Comparison of ENCODE assay signal across 9 mouse cellular contexts in the genomic region with DNA sequence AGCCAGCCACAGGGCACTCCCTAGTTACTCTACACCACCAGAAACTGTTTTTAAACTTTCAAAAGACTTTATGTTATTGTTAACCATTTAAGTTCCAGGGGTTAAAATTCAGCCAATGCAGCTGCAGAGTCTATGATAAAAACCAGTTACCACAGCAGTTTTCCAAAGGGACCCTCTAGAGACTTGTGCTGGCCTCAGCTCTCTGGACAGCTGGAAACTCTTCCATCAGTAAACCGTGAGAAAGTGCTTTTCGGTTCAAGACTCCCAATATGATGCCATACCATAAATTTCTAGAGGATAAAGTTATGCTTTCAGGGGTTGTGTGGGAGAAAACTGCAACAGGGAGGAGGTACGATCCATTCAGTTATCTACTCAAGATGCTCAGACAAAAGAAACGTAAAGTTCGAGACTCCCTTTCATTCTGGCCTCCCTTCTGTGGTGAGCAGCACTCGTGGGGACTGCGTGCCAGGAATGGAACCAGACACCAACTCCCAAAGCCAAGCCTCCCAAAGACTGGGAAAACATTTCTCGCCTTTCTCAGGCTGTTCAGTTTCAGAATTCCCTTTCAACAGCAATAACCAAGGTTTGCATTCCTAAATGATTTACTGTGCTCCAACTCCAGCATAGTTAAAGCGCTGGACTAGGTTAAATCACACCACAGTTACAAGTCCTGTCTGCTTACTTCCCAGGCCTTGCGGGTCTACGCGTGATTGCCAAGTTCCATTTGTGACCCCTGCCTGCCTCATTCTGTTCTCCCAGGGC. TPM values are rescaled to one million over a fixed set of nuclear protein-coding genes. Genes with fewer than 3 reads are reported as not detected.
DNase-seq lines count a peak whose midpoint lies in the region; ATAC-seq and TF ChIP-seq lines count a peak whose summit lies in the region.
"Had no signal": no experiment of that assay in that cellular context is flagged by ENCODE, and none has a peak within 500 bp of the region (broad histone marks: within the 10 kb centered on the region; RNA-seq: fewer than 3 reads in every experiment).

No protein-coding gene starts in this region.

- H3K9me3 ChIP-seq in kidney, embryonic 15.5 days (replicated peaks): no peaks in the 10 kb centered on the region
- H3K9me3 ChIP-seq in embryonic facial prominence, embryonic 11.5 days (replicated peaks; ENCODE audit: control insufficient read depth, low read length): no peaks in the 10 kb centered on the region
- H3K9me3 ChIP-seq in limb, embryonic 10.5 days (replicated peaks): no peaks in the 10 kb centered on the region

- no peak for DNase-seq in kidney, postnatal 36 days
- DNase-seq in embryonic facial prominence, embryonic 11.5 days (ENCODE audit: low spot score): peak; percentile 20
- DNase-seq in heart, adult 2 months: peak; percentile 44 to 67
- DNase-seq in limb, embryonic 10.5 days (ENCODE audit: low spot score): no peak
- DNase-seq in right cerebral cortex, adult 18-20 months: no peak
- no peak for DNase-seq in B cell, adult 2 months
- DNase-seq in layer of hippocampus, adult 9-11 months: no peak
- DNase-seq: cerebellum, adult 2 months had no signal

- TF ChIP-seq CTCF in heart, adult 2 months (IDR thresholded peaks at IDR 0.05): no peak

- peaks cover 21% of the 10 kb centered on the region for H3K4me1 ChIP-seq in kidney, embryonic 15.5 days
- H3K4me1 ChIP-seq in embryonic facial prominence, embryonic 11.5 days (ENCODE audit: control insufficient read depth, insufficient read depth, low read length): no peaks in the 10 kb centered on the region
- H3K4me1 ChIP-seq in heart, adult 2 months (ENCODE audit: control insufficient read depth, insufficient read depth, low read length): no peaks in the 10 kb centered on the region
- peaks cover 23% of the 10 kb centered on the region for H3K4me1 ChIP-seq in limb, embryonic 10.5 days

- 34% methylated on average over 12 of the region's 12 CpGs for WGBS in kidney, embryonic 15.5 days
- WGBS in embryonic facial prominence, embryonic 11.5 days: 72% methylated on average over 12 of the region's 12 CpGs
- WGBS in heart, adult 2 months: 65% methylated on average over 12 of the region's 12 CpGs
- WGBS in limb, embryonic 10.5 days: 76% methylated on average over 12 of the region's 12 CpGs

- ATAC-seq in kidney, embryonic 15.5 days (replicated peaks; ENCODE audit: low FRiP score): peak; percentile 69; the same call in 1 of the 2 replicates
- 0 out of 2 replicates have a peak, but pooled peaks have one; percentile 3 for ATAC-seq in embryonic facial prominence, embryonic 11.5 days (replicated peaks; ENCODE audit: insufficient number of reproducible peaks, low FRiP score, low TSS enrichment, low read depth)

- no peak overlapping the region for H3K4me3 ChIP-seq in kidney, embryonic 15.5 days (replicated peaks)
- H3K4me3 ChIP-seq in embryonic facial prominence, embryonic 11.5 days (ENCODE audit: low read depth, low read length): no peak overlapping the region
- no peak overlapping the region for H3K4me3 ChIP-seq in heart, adult 2 months
- H3K4me3 ChIP-seq in limb, embryonic 10.5 days: no peak overlapping the region

- no peaks in the 10 kb centered on the region for H3K79me2 ChIP-seq in heart, adult 2 months (replicated peaks; ENCODE audit: control insufficient read depth, insufficient read depth, low read length)

- intact Hi-C loops in heart, adult 2 months (cut with DNase I): no loop called here

- H3K36me3 ChIP-seq in kidney, embryonic 15.5 days: peaks cover 28% of the 10 kb centered on the region
- H3K36me3 ChIP-seq in embryonic facial prominence, embryonic 11.5 days (replicated peaks; ENCODE audit: control insufficient read depth, insufficient read depth, low read depth, low read length): no peaks in the 10 kb centered on the region
- peaks cover 3% of the 10 kb centered on the region; the same call in 1 of the 2 replicates for H3K36me3 ChIP-seq in heart, adult 2 months (ENCODE audit: control insufficient read depth, insufficient read depth, low read length)
- peaks cover 27% of the 10 kb centered on the region for H3K36me3 ChIP-seq in limb, embryonic 10.5 days

- no peak for TF ChIP-seq POLR2A in heart, adult 2 months (IDR thresholded peaks at IDR 0.05; ENCODE audit: insufficient read depth, low read depth, low read length)

- H3K27me3 ChIP-seq in kidney, embryonic 15.5 days: no peaks in the 10 kb centered on the region
- H3K27me3 ChIP-seq in embryonic facial prominence, embryonic 11.5 days (ENCODE audit: control insufficient read depth, insufficient read depth, low read length): no peaks in the 10 kb centered on the region
- H3K27me3 ChIP-seq in heart, adult 2 months (ENCODE audit: control insufficient read depth, insufficient read depth, low read length): no peaks in the 10 kb centered on the region
- H3K27me3 ChIP-seq in limb, embryonic 10.5 days (ENCODE audit: low read depth, poor library complexity, severe bottlenecking): no peaks in the 10 kb centered on the region

- H3K9ac ChIP-seq in kidney, embryonic 15.5 days: no peak overlapping the region
- H3K9ac ChIP-seq in embryonic facial prominence, embryonic 11.5 days (replicated peaks; ENCODE audit: low read length): no peak overlapping the region
- no peak overlapping the region for H3K9ac ChIP-seq in heart, adult 2 months (ENCODE audit: low read depth, low read length)

- H3K27ac ChIP-seq in kidney, embryonic 15.5 days: peak overlapping the region; percentile 77
- 0 out of 2 replicates have a peak overlapping the region, but pooled peaks have one; percentile 16 for H3K27ac ChIP-seq in embryonic facial prominence, embryonic 11.5 days (replicated peaks; ENCODE audit: low read depth, low read length)
- peak overlapping the region; percentile 57 for H3K27ac ChIP-seq in heart, adult 2 months
- H3K27ac ChIP-seq in limb, embryonic 10.5 days: peak overlapping the region; percentile 22

- H3K4me2 ChIP-seq in kidney, embryonic 15.5 days: 0 out of 2 replicates have a peak overlapping the region, but pooled peaks have one; percentile 3
- no peak overlapping the region for H3K4me2 ChIP-seq in embryonic facial prominence, embryonic 11.5 days (ENCODE audit: low read depth, low read length)

- TF ChIP-seq EP300 in heart, adult 2 months (IDR thresholded peaks at IDR 0.05; ENCODE audit: insufficient read depth, low read depth, low read length): no peak

RNA-seq across cellular contexts. Expression of a gene that starts 31.1 kb away (rescaled TPM):
- polyA plus RNA-seq in kidney, embryonic 15.5 days (2015; fragmentation: Nextera tagmentation; extraction: Ambion mirVana): 37.8 and 38.2 TPM in 2 replicates
- 37.7 and 41.9 TPM in 2 replicates for polyA plus RNA-seq in embryonic facial prominence, embryonic 11.5 days (2014; fragmentation: Nextera tagmentation; extraction: Ambion mirVana)
- 10 to 100 TPM; 29.0 to 34.7 TPM for total RNA-seq in heart, adult 2 months (2021)
- polyA plus RNA-seq in heart, adult 2 months (2012; rRNA removed): 11.4 and 23.9 TPM in 2 replicates
- polyA plus RNA-seq in limb, embryonic 10.5 days (2016; fragmentation: Nextera tagmentation; extraction: Ambion mirVana): 37.5 and 42.1 TPM in 2 replicates

Comparison
In these comparisons a context has a peak if more than half of its experiments do, and no peak if none do; other contexts are left out.
1. H3K27ac ChIP-seq: peak in every context shown above with its lines; median percentile 77 in kidney, embryonic 15.5 days; 57 in heart, adult 2 months; 22 in limb, embryonic 10.5 days; 16 in embryonic facial prominence, embryonic 11.5 days.
2. DNase-seq: peak in embryonic facial prominence, embryonic 11.5 days (single experiment) and heart, adult 2 months (2 of 2); none in kidney, postnatal 36 days (0 of 2), limb, embryonic 10.5 days (single experiment), right cerebral cortex, adult 18-20 months (single experiment), B cell, adult 2 months (0 of 2) and layer of hippocampus, adult 9-11 months (single experiment).